Mouse (Mus musculus) lung, embryonic 15.5 days (tissue): ENCODE measurements around the gene Supv3l1. TPM values are rescaled to one million over a fixed set of nuclear protein-coding genes. Genes with fewer than 3 reads are reported as not detected.
"Not testable (repeated sequence)": the region's sequence is repeated elsewhere in the genome, so short reads cannot be mapped to it uniquely, and the experiment has no call there.

Source experiments
- ATAC-seq: fragments of 200-750 bp; cut with Nextera tagmentation; 2 replicates; pipeline ENCODE4 v1.8.0; 2017; ENCODE audit warnings: moderate number of reproducible peaks, borderline replicate concordance; ENCODE audit not compliant: low FRiP score, low TSS enrichment; ENCODE audit errors: extremely low read depth
- H3K27ac ChIP-seq: fragments of 300-500 bp; sonication (generic); 2 replicates; pipeline ENCODE4 v1.5.1; 2015; ENCODE audit warnings: moderate library complexity, mild to moderate bottlenecking, inconsistent platforms
- H3K27me3 ChIP-seq: fragments of 300-500 bp; sonication (generic); 2 replicates; pipeline ENCODE4 v1.6.1; 2015; ENCODE audit warnings: inconsistent platforms
- H3K36me3 ChIP-seq: fragments of 300-500 bp; sonication (generic); 2 replicates; pipeline ENCODE4 v1.6.1; 2015; ENCODE audit warnings: inconsistent platforms
- H3K4me1 ChIP-seq: fragments of 300-500 bp; sonication (generic); 2 replicates; pipeline ENCODE4 v1.6.1; 2015; ENCODE audit warnings: inconsistent platforms
- H3K4me2 ChIP-seq: fragments of 300-500 bp; sonication (generic); 2 replicates; pipeline ENCODE4 v1.6.1; 2015; ENCODE audit warnings: inconsistent platforms, mild to moderate bottlenecking, moderate library complexity
- H3K4me3 ChIP-seq: fragments of 300-500 bp; sonication (generic); 2 replicates; pipeline ENCODE4 v1.5.1; 2015; ENCODE audit warnings: mild to moderate bottlenecking, inconsistent platforms
- H3K9ac ChIP-seq: fragments of 300-500 bp; sonication (generic); 2 replicates; pipeline ENCODE4 v1.6.1; 2015; ENCODE audit warnings: inconsistent platforms
- H3K9me3 ChIP-seq: fragments of 300-500 bp; sonication (generic); 2 replicates; pipeline ENCODE4 v1.6.1; 2016; ENCODE audit warnings: inconsistent platforms
- WGBS: fragments of 180-500 bp; shearing (Covaris S2); methylation state at CpG from one replicate; pipeline ENCODE4 v1.1.7; 2015; 5-methylcytosine and 5-hydroxymethylcytosine counted together
- polyA plus RNA-seq: library from polyadenylated mRNA; unstranded; fragments of >200 nt; fragmentation: Nextera tagmentation; extraction: Ambion mirVana; gene quantifications from 2 replicates; pipeline ENCODE4 v1.2.1, GENCODE M21; 2015

Supv3l1 gene
- polyA plus RNA-seq, 1 experiment from 2014 or later, result 27.0 TPM

GRCm38 (mm10) chr10:62461321-62461720, 11.8 kb upstream of the Supv3l1 start:
- Histone ChIP-seq H3K9me3 (no peaks in the 10 kb centered on the region), H3K4me2 (no peak overlapping the region), H3K27ac (no peak overlapping the region), H3K4me3 (no peak overlapping the region), H3K27me3 (no peaks in the 10 kb centered on the region), H3K9ac (no peak overlapping the region), H3K36me3 (peaks cover 28% of the 10 kb centered on the region), H3K4me1 (no peaks in the 10 kb centered on the region)
- ATAC-seq, result no peak

GRCm38 (mm10) chr10:62452001-62452400, 2.5 kb upstream of the Supv3l1 start:
- H3K27me3 ChIP-seq, H3K4me3 ChIP-seq, H3K27ac ChIP-seq, H3K4me2 ChIP-seq, H3K9me3 ChIP-seq, H3K9ac ChIP-seq, ATAC-seq: not testable (repeated sequence)
- H3K36me3 ChIP-seq, result peaks cover 13% of the 10 kb centered on the region
- H3K4me1 ChIP-seq, result peaks cover 13% of the 10 kb centered on the region
- WGBS, result 65% methylated on average over 11 of the region's 11 CpGs

- Histone ChIP-seq H3K4me3 (peak overlapping the region; percentile 86), H3K4me2 (peak overlapping the region; percentile 67), H3K27me3 (no peaks in the 10 kb centered on the region), H3K36me3 (peaks cover 17% of the 10 kb centered on the region; the same call in 1 of the 2 replicates), H3K9ac (peak overlapping the region; percentile 94), H3K27ac (0 out of 2 replicates have a peak overlapping the region, but pooled peaks have one; percentile 85), H3K4me1 (peaks cover 13% of the 10 kb centered on the region), H3K9me3 (no peaks in the 10 kb centered on the region)
- ATAC-seq, result no peak; the same call in 1 of the 2 replicates
- 32% methylated on average over 18 of the region's 18 CpGs for WGBS
Measured at GRCm38 (mm10) chr10:62450280-62450640, 722 bp upstream of the Supv3l1 start.

GRCm38 (mm10) chr10:62430427-62430826, 19.1 kb downstream of the Supv3l1 start:
- ATAC-seq, result no peak
- Histone ChIP-seq H3K9ac (no peak overlapping the region), H3K36me3 (peaks cover 75% of the 10 kb centered on the region)

GRCm38 (mm10) chr10:62425081-62425871, 24.3 kb downstream of the Supv3l1 start:
- peak overlapping the region; percentile 78 for H3K27ac ChIP-seq

More at GRCm38 (mm10) chr10:62430427-62430826, 19.1 kb downstream of the Supv3l1 start:
- H3K9me3 ChIP-seq, result no peaks in the 10 kb centered on the region
- WGBS, result 81% methylated on average over 5 of the region's 5 CpGs
- H3K27me3 ChIP-seq, result no peaks in the 10 kb centered on the region
- no peak overlapping the region for H3K27ac ChIP-seq
- H3K4me2 ChIP-seq, result no peak overlapping the region
- no peak overlapping the region for H3K4me3 ChIP-seq
- no peaks in the 10 kb centered on the region for H3K4me1 ChIP-seq

GRCm38 (mm10) chr10:62422255-62422654, 27.3 kb downstream of the Supv3l1 start, which contains the start of gene Hkdc1:
Hkdc1 (minus strand) TSS chr10:62422491.
- no peaks in the 10 kb centered on the region for H3K27me3 ChIP-seq
- no peaks in the 10 kb centered on the region for H3K36me3 ChIP-seq
- H3K27ac ChIP-seq, result peak within 1 kb of the TSS; percentile 77
- peak; percentile 72 for ATAC-seq
- H3K4me3 ChIP-seq, result no peak within 1 kb of the TSS
- peaks cover 6% of the 10 kb centered on the region; the same call in 1 of the 2 replicates for H3K4me1 ChIP-seq
- 41% methylated on average over 15 of the region's 15 CpGs for WGBS
- H3K9ac ChIP-seq, result no peak within 1 kb of the TSS
- H3K9me3 ChIP-seq, result no peaks in the 10 kb centered on the region
- 0 out of 2 replicates have a peak within 1 kb of the TSS, but pooled peaks have one; percentile 13 for H3K4me2 ChIP-seq

More at GRCm38 (mm10) chr10:62425081-62425871, 24.3 kb downstream of the Supv3l1 start:
- Histone ChIP-seq H3K4me2 (no peak overlapping the region), H3K9me3 (no peaks in the 10 kb centered on the region), H3K4me3 (no peak overlapping the region), H3K36me3 (peaks cover 26% of the 10 kb centered on the region), H3K4me1 (peaks cover 6% of the 10 kb centered on the region; the same call in 1 of the 2 replicates), H3K9ac (no peak overlapping the region), H3K27me3 (no peaks in the 10 kb centered on the region)
- ATAC-seq, result peak; percentile 52
- 27% methylated on average over 9 of the region's 9 CpGs for WGBS

GRCm38 (mm10) chr10:62421127-62421526, 28.4 kb downstream of the Supv3l1 start:
- peak overlapping the region; percentile 57 for H3K27ac ChIP-seq
- 59% methylated on average over 3 of the region's 3 CpGs for WGBS
- H3K9ac ChIP-seq, result no peak overlapping the region
- peaks cover 6% of the 10 kb centered on the region; the same call in 1 of the 2 replicates for H3K4me1 ChIP-seq
- no peak overlapping the region for H3K4me2 ChIP-seq
- H3K36me3 ChIP-seq, result no peaks in the 10 kb centered on the region
- H3K9me3 ChIP-seq, result no peaks in the 10 kb centered on the region
- no peak for ATAC-seq
- no peaks in the 10 kb centered on the region for H3K27me3 ChIP-seq
- H3K4me3 ChIP-seq, result no peak overlapping the region

- ATAC-seq, result no peak
- Histone ChIP-seq H3K27me3 (no peaks in the 10 kb centered on the region), H3K4me1 (peaks cover 6% of the 10 kb centered on the region; the same call in 1 of the 2 replicates), H3K9ac (no peak overlapping the region), H3K4me3 (no peak overlapping the region), H3K4me2 (no peak overlapping the region), H3K9me3 (no peaks in the 10 kb centered on the region), H3K27ac (peak overlapping the region; percentile 57), H3K36me3 (no peaks in the 10 kb centered on the region)
- 45% methylated on average over 6 of the region's 6 CpGs for WGBS
Measured at GRCm38 (mm10) chr10:62420399-62420798, 29.1 kb downstream of the Supv3l1 start.

- Histone ChIP-seq H3K4me1 (peaks cover 6% of the 10 kb centered on the region; the same call in 1 of the 2 replicates), H3K36me3 (no peaks in the 10 kb centered on the region), H3K27ac (no peak overlapping the region), H3K9ac (no peak overlapping the region), H3K4me2 (no peak overlapping the region), H3K4me3 (no peak overlapping the region), H3K27me3 (no peaks in the 10 kb centered on the region), H3K9me3 (no peaks in the 10 kb centered on the region)
- no peak for ATAC-seq
- 69% methylated on average over 5 of the region's 5 CpGs for WGBS
Measured at GRCm38 (mm10) chr10:62419422-62419821, 30.1 kb downstream of the Supv3l1 start.

- no peak overlapping the region for H3K4me3 ChIP-seq
- H3K4me1 ChIP-seq, result peaks cover 4% of the 10 kb centered on the region
- WGBS, result 76% methylated on average over 7 of the region's 7 CpGs
- no peaks in the 10 kb centered on the region for H3K27me3 ChIP-seq
- ATAC-seq, result no peak
- no peak overlapping the region for H3K27ac ChIP-seq
- H3K9me3 ChIP-seq, result no peaks in the 10 kb centered on the region
- no peaks in the 10 kb centered on the region for H3K36me3 ChIP-seq
- H3K9ac ChIP-seq, result no peak overlapping the region
- no peak overlapping the region for H3K4me2 ChIP-seq
Measured at GRCm38 (mm10) chr10:62418831-62419356, 30.6 kb downstream of the Supv3l1 start.

GRCm38 (mm10) chr10:62413606-62413982, 35.9 kb downstream of the Supv3l1 start:
- Histone ChIP-seq H3K4me2 (no peak overlapping the region; the same call in 1 of the 2 replicates), H3K9me3 (no peaks in the 10 kb centered on the region), H3K4me3 (no peak overlapping the region), H3K27ac (peak overlapping the region; percentile 94), H3K9ac (no peak overlapping the region), H3K4me1 (peaks cover 7% of the 10 kb centered on the region; the same call in 1 of the 2 replicates), H3K36me3 (no peaks in the 10 kb centered on the region), H3K27me3 (no peaks in the 10 kb centered on the region)
- peak; percentile 50; the same call in 1 of the 2 replicates for ATAC-seq
- WGBS, result 9% methylated on average over 4 of the region's 4 CpGs
